Mouse (Mus musculus) heart, embryonic 15.5 days (tissue): ENCODE data around the gene Olfr1277. TPM values are rescaled to one million over a fixed set of nuclear protein-coding genes. Genes with fewer than 3 reads are reported as not detected.

Experiments
- ATAC-seq: fragments of 200-750 bp; cut with Nextera tagmentation; replicated peaks from 2 replicates; pipeline ENCODE4 v1.8.0; 2017; ENCODE audit warnings: low read depth, moderate TSS enrichment; ENCODE audit not compliant: insufficient number of reproducible peaks, insufficient read depth, low FRiP score
- H3K27ac ChIP-seq: fragments of 300-500 bp; sonication (generic); 2 replicates; pipeline ENCODE4 v1.5.1; 2015; ENCODE audit warnings: mild to moderate bottlenecking, inconsistent platforms
- H3K27me3 ChIP-seq: fragments of 300-500 bp; sonication (generic); 2 replicates; pipeline ENCODE4 v1.6.1; 2015; ENCODE audit warnings: inconsistent platforms
- H3K36me3 ChIP-seq: fragments of 300-500 bp; sonication (generic); 2 replicates; pipeline ENCODE4 v1.6.1; 2015; ENCODE audit warnings: mild to moderate bottlenecking, inconsistent platforms
- H3K4me1 ChIP-seq: fragments of 300-500 bp; sonication (generic); replicated peaks from 2 replicates; pipeline ENCODE4 v1.6.1; 2015; ENCODE audit warnings: inconsistent platforms
- H3K4me2 ChIP-seq: fragments of 300-500 bp; sonication (generic); 2 replicates; pipeline ENCODE4 v1.6.1; 2015; ENCODE audit warnings: inconsistent platforms, mild to moderate bottlenecking, moderate library complexity
- H3K4me3 ChIP-seq: fragments of 300-500 bp; sonication (generic); 2 replicates; pipeline ENCODE4 v1.5.1; 2015; ENCODE audit warnings: mild to moderate bottlenecking, inconsistent platforms
- H3K9ac ChIP-seq: fragments of 300-500 bp; sonication (generic); 2 replicates; pipeline ENCODE4 v1.6.1; 2015; ENCODE audit warnings: mild to moderate bottlenecking, inconsistent platforms
- H3K9me3 ChIP-seq: fragments of 300-500 bp; sonication (generic); replicated peaks from 2 replicates; pipeline ENCODE4 v1.6.1; 2016; ENCODE audit warnings: inconsistent platforms
- WGBS: fragments of 180-500 bp; shearing (Covaris S2); methylation state at CpG from one replicate; pipeline ENCODE4 v1.1.7; 2015; ENCODE audit warnings: mixed read lengths; 5-methylcytosine and 5-hydroxymethylcytosine counted together
- polyA plus RNA-seq: library from polyadenylated mRNA; unstranded; fragments of >200 nt; fragmentation: Nextera tagmentation; extraction: Ambion mirVana; gene quantifications from 2 replicates; pipeline ENCODE4 v1.2.1, GENCODE M21; 2015

The Olfr1277 gene
- polyA plus RNA-seq = not detected in 2 replicates

GRCm38 (mm10) chr2:111274006-111274405 lies at the start of gene Olfr1277:
Gene Olfr1277, minus strand, starts transcription at chr2:111274106.
- Histone ChIP-seq H3K36me3 (no peaks in the 10 kb centered on the region), H3K4me2 (no peak within 1 kb of the TSS), H3K9ac (no peak within 1 kb of the TSS), H3K9me3 (no peaks in the 10 kb centered on the region), H3K27me3 (no peaks in the 10 kb centered on the region), H3K4me1 (no peaks in the 10 kb centered on the region), H3K4me3 (no peak within 1 kb of the TSS), H3K27ac (no peak within 1 kb of the TSS)
- 74% methylated on average over 2 of the region's 2 CpGs for WGBS
- no peak for ATAC-seq

DNA sequence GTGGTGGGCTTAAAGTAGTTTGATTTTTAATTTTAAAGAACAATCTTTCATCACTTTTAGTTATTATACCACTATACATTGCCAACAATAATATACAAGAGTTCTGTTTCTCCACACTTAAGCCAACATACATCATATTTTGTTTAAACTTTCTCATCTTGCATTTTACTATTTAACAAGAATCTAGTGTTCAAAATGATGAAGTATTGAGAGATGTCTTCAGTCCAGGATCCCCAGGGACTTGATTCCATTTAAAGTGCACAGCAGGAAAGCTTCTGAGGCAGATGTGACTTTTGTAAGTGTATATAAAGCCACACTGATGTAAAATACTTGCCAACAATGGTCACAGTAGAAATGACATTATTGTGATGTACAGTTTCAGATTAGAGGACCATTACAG lies 39.8 kb upstream of the Olfr1277 start, which contains the start of gene Olfr1280:
Gene Olfr1280 (plus strand): TSS at position 301 of the 400 bp plus-strand sequence.
- ATAC-seq = no peak

DNA sequence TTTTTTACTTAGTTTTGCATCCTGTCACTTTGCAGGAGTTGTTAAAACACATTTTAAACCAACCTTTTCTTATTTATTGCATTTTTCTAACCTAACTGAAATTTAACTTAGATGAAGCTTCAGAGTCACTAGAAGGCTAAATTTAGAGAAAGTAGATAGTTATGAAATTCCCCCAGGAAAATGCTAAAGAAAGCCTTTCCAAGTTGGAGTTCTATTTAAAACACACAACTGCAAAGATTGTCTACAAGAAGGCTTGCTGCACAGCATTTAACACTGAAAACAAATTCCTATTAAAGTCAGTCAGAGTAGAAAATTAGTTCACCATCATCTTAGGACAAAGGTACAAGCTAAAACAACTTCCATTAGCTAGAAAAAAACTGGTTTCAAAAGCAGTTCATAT lies 26.5 kb upstream of the Olfr1277 start, which contains the start of gene Olfr1279:
Gene Olfr1279 (plus strand): TSS at position 262 of the 400 bp plus-strand sequence.
- no peaks in the 10 kb centered on the region for H3K9me3 ChIP-seq
- no peak for ATAC-seq
- no peaks in the 10 kb centered on the region for H3K4me1 ChIP-seq
- H3K36me3 ChIP-seq = no peaks in the 10 kb centered on the region
- no peak within 1 kb of the TSS for H3K27ac ChIP-seq
- H3K4me2 ChIP-seq = no peak within 1 kb of the TSS
- H3K9ac ChIP-seq = no peak within 1 kb of the TSS
- H3K4me3 ChIP-seq = no peak within 1 kb of the TSS
- H3K27me3 ChIP-seq = no peaks in the 10 kb centered on the region

More for the DNA sequence above, 39.8 kb upstream of the Olfr1277 start, which contains the start of gene Olfr1280:
- Histone ChIP-seq H3K27ac (no peak within 1 kb of the TSS), H3K9ac (no peak within 1 kb of the TSS), H3K36me3 (no peaks in the 10 kb centered on the region), H3K4me1 (no peaks in the 10 kb centered on the region), H3K9me3 (no peaks in the 10 kb centered on the region), H3K4me3 (no peak within 1 kb of the TSS), H3K4me2 (no peak within 1 kb of the TSS), H3K27me3 (no peaks in the 10 kb centered on the region)

DNA sequence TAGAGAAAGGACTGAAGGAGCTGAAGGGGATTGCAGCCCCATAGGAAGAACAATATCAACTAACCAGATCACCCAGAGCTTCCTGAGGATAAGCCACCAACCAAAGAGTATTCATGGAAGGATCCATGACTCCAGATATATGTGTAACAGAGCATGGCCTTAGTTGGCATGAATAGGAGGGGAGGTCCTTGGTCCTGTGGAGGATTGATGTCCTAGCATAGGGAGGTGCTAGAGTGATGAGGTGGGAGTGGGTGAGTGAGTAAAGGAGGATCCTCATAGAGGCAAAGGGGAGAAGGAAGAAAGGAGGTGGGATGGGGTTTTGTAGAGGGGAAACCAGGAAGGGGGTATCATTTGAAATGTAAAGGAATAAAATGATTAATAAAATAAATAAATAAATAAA lies 24.6 kb upstream of the Olfr1277 start:
- no peaks in the 10 kb centered on the region for H3K4me1 ChIP-seq
- no peak for ATAC-seq
- no peak overlapping the region for H3K4me2 ChIP-seq
- no peak overlapping the region for H3K4me3 ChIP-seq
- no peaks in the 10 kb centered on the region for H3K36me3 ChIP-seq
- H3K9ac ChIP-seq = no peak overlapping the region
- no peaks in the 10 kb centered on the region for H3K9me3 ChIP-seq
- H3K27me3 ChIP-seq = no peaks in the 10 kb centered on the region
- H3K27ac ChIP-seq = no peak overlapping the region

GRCm38 (mm10) chr2:111289836-111290235 lies 15.9 kb upstream of the Olfr1277 start, which contains the start of gene Olfr1278:
Gene Olfr1278, plus strand, starts transcription at chr2:111290136.
- H3K4me3 ChIP-seq = no peak within 1 kb of the TSS
- no peaks in the 10 kb centered on the region for H3K27me3 ChIP-seq
- no peaks in the 10 kb centered on the region for H3K4me1 ChIP-seq

GRCm38 (mm10) chr2:111254216-111254615 lies 19.7 kb downstream of the Olfr1277 start, which contains the start of gene Olfr1276:
Gene Olfr1276, plus strand, starts transcription at chr2:111254516.
- ATAC-seq = no peak
- Histone ChIP-seq H3K9me3 (no peaks in the 10 kb centered on the region), H3K27me3 (no peaks in the 10 kb centered on the region)

More at GRCm38 (mm10) chr2:111289836-111290235, 15.9 kb upstream of the Olfr1277 start, which contains the start of gene Olfr1278:
- Histone ChIP-seq H3K4me2 (no peak within 1 kb of the TSS), H3K27ac (no peak within 1 kb of the TSS), H3K9me3 (no peaks in the 10 kb centered on the region), H3K9ac (no peak within 1 kb of the TSS), H3K36me3 (no peaks in the 10 kb centered on the region)
- no peak for ATAC-seq

GRCm38 (mm10) chr2:111235186-111235585 lies 38.7 kb downstream of the Olfr1277 start, which contains the start of gene Olfr1275:
Gene Olfr1275, minus strand, starts transcription at chr2:111235286.
- H3K27me3 ChIP-seq = no peaks in the 10 kb centered on the region
- H3K27ac ChIP-seq = no peak within 1 kb of the TSS
- H3K4me1 ChIP-seq = no peaks in the 10 kb centered on the region
- no peak within 1 kb of the TSS for H3K4me3 ChIP-seq
- H3K9me3 ChIP-seq = no peaks in the 10 kb centered on the region
- H3K36me3 ChIP-seq = no peaks in the 10 kb centered on the region
- no peak within 1 kb of the TSS for H3K9ac ChIP-seq
- ATAC-seq = no peak
- no peak within 1 kb of the TSS for H3K4me2 ChIP-seq
- WGBS = 63% methylated on average over 1 of the region's 1 CpGs

More at GRCm38 (mm10) chr2:111254216-111254615, 19.7 kb downstream of the Olfr1277 start, which contains the start of gene Olfr1276:
- no peaks in the 10 kb centered on the region for H3K36me3 ChIP-seq
- no peak within 1 kb of the TSS for H3K9ac ChIP-seq
- H3K4me2 ChIP-seq = no peak within 1 kb of the TSS
- H3K4me1 ChIP-seq = no peaks in the 10 kb centered on the region
- H3K27ac ChIP-seq = no peak within 1 kb of the TSS
- H3K4me3 ChIP-seq = no peak within 1 kb of the TSS

- H3K36me3 ChIP-seq = no peaks in the 10 kb centered on the region
- WGBS = 79% methylated on average over 6 of the region's 6 CpGs
- H3K27me3 ChIP-seq = no peaks in the 10 kb centered on the region
- H3K4me1 ChIP-seq = no peaks in the 10 kb centered on the region
- ATAC-seq = no peak
- H3K9ac ChIP-seq = no peak within 1 kb of the TSS
- H3K9me3 ChIP-seq = no peaks in the 10 kb centered on the region
- no peak within 1 kb of the TSS for H3K4me2 ChIP-seq
- no peak within 1 kb of the TSS for H3K27ac ChIP-seq
- H3K4me3 ChIP-seq = no peak within 1 kb of the TSS
Measured at GRCm38 (mm10) chr2:111229502-111229901, 44.4 kb downstream of the Olfr1277 start, which contains the start of gene 4930430A15Rik. Gene 4930430A15Rik, minus strand, starts transcription at chr2:111229602.

Other genes with a start within 250 kb of the Olfr1277 start
- gene Gm13941, start 168.1 kb downstream of the Olfr1277 start, polyA plus RNA-seq = not detected in 2 replicates
- gene Gm15130, start 121.2 kb downstream of the Olfr1277 start, polyA plus RNA-seq = not detected in 2 replicates
- not detected in 2 replicates for gene 4930430A15Rik, start 44.5 kb downstream of the Olfr1277 start, polyA plus RNA-seq
- gene Olfr1275, start 38.8 kb downstream of the Olfr1277 start, polyA plus RNA-seq = not detected in 2 replicates
- not detected in 2 replicates for gene Olfr1276, start 19.6 kb downstream of the Olfr1277 start, polyA plus RNA-seq
- not detected in 2 replicates for gene Olfr1278, start 16.0 kb upstream of the Olfr1277 start, polyA plus RNA-seq
- not detected in 2 replicates for gene Olfr1279, start 26.5 kb upstream of the Olfr1277 start, polyA plus RNA-seq
- gene Olfr1280, start 39.9 kb upstream of the Olfr1277 start, polyA plus RNA-seq = not detected in 2 replicates
- gene Olfr1281, start 52.4 kb upstream of the Olfr1277 start, polyA plus RNA-seq = not detected in 2 replicates
- gene Olfr1282, start 62.0 kb upstream of the Olfr1277 start, polyA plus RNA-seq = not detected in 2 replicates
- not detected in 2 replicates for gene Olfr1283, start 92.7 kb upstream of the Olfr1277 start, polyA plus RNA-seq
- not detected in 2 replicates for gene Olfr1284, start 101.4 kb upstream of the Olfr1277 start, polyA plus RNA-seq
- not detected in 2 replicates for gene Olfr1286, start 149.0 kb upstream of the Olfr1277 start, polyA plus RNA-seq
- not detected in 2 replicates for gene Olfr1287, start 175.0 kb upstream of the Olfr1277 start, polyA plus RNA-seq
- not detected in 2 replicates for gene Olfr1288, start 200.0 kb upstream of the Olfr1277 start, polyA plus RNA-seq
- gene Olfr1289, start 206.7 kb upstream of the Olfr1277 start, polyA plus RNA-seq = not detected in 2 replicates
- gene Olfr1290, start 219.7 kb upstream of the Olfr1277 start, polyA plus RNA-seq = not detected in 2 replicates
- not detected in 2 replicates for gene Olfr1291-ps1, start 223.1 kb upstream of the Olfr1277 start, polyA plus RNA-seq